Mouse (Mus musculus) adrenal gland, postnatal 10 days (tissue): ENCODE data around the gene Exoc6b. TPM values are rescaled to one million over a fixed set of nuclear protein-coding genes. Genes with fewer than 3 reads are reported as not detected.

ENCODE experiments used
- DNase-seq: peaks from one replicate; pipeline ENCODE4 v3.0.0; 2021; ENCODE audit warnings: mixed read lengths
- total RNA-seq, 2 experiments: library from RNA; stranded (reverse); gene quantifications; 2 replicates each; pipeline ENCODE4 v1.2.3; 2021

Exoc6b gene
- total RNA-seq, 2 experiments from 2014 or later = 27.3 to 40.3 TPM

DNA sequence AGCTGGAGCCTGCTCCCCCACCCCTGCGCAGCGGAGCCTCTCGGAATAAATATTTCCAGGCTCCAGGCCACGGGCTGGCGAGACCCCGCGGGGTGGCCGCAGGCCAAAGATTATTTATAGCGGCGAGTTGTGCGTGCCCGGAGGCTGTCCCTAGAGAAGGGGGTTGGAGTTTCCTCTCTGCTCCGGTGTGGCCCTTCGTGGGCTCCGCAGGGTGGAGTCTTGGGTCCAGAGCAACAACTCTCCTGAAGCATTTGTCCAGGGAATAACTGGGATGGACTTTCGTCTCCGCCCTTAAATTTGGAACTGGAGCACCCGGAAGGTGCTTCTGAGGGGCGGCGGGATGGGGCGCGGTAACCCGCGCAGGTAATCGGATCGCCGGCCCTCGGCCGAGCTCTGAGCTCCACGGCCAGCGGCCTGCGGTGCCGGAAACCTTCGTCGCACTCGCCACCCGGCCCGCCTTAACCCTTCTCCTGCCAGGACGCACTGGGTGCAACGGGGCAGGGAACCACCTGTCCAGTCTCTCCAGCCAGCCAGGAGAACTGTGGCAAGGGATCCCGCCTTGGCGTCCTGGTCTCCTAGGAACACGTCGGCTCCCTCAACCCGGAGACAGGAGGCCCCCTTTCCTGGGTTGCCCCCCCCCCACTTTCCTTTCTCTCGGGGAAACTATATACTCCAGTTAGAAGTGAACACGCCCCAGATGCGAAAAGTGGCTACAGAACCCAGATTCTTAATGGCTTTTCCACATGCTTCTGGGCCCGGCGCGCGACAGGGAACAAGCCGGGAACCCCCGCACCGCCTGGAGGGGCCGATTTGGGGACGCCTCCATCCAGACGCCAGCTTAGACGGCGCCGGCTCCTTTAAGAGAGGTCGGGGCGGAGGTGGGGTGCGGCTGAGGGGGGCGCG, 484.3 kb downstream of the Exoc6b start:
- peak; percentile 80 for DNase-seq

DNA sequence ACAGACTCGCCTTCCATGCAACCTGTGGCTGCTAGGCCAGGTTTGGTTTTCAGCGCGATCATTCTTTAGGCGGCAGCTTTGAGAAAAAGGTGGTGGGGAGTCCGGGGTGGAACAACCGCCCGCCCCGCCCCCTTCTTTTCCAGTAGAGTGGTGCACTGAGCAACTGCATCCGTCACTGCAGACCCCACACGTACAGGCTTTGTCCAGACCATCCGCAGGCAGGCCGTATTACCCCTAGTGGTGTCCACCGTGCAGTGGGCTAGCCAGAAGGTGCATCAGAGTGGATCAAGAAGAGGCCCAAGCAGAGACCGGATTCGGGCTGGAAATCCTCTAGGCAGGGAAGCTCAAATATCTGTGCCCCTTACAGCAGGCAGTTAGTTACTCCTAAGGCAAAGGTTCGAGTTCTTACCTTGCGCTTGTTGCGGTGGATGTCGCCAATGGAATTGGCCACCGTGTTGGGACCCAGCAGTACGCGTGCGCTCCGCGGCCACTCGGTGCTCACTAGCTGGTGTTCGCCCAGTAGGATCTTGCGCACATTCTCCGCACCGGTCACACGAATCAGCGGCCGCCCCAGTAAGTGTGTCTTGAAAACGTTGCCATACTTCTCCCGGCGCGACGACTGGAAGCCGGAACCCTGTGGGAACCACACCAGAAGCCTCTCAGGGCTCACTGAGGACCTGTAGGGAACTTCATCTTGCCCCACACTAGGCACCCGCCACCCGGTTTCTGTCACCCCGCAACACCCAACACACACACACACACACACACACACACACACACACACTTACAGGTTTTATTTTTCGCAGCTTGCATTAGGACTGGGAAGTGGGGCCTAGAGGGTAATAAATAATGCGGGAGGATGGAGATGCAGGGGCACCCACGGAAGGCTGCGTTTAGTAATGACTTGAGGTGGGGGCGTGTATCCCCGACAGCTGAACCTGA, 485.2 kb downstream of the Exoc6b start:
- no peak for DNase-seq

DNA sequence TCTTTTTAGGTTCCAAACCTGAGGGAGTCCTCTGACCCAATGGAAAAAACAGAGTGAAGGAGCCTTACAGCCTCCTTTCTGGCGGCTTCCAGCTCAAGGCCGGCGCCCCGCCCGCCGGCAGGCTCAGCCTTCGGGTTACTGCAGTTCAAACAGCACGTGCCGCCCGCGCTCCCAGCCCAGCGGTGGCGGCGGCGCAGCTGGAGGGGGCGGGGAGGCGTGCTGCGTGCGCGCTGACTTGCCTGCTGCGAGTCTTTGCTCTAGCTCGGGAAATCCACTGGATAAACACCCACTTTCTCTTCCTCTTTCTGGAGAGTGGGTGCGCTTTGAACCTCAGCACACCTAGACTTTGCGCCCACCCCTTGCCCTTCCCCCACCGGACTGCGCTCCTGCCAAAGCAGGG, 485.9 kb downstream of the Exoc6b start:
- DNase-seq = peak; percentile 91

DNA sequence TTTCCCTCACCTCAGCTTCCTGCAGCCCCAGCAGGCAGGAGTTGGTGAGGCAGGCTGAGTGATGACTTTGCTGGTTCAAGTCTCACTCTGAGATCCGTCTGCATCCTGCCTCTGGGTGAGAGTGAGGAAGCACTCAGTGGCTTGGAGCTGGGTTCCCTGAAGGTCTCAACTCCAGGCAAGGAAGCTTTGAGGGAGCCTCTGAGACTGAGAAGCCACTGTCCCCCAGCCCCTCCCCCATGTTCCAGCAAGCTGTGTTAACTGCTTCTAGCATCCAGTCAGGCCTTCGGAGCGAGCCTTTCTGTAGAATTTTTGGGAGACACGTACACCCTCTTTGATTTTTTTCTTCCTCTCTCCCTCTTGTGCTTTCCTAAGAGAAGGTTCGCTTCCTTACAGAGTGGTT, 486.5 kb downstream of the Exoc6b start:
- no peak for DNase-seq

DNA sequence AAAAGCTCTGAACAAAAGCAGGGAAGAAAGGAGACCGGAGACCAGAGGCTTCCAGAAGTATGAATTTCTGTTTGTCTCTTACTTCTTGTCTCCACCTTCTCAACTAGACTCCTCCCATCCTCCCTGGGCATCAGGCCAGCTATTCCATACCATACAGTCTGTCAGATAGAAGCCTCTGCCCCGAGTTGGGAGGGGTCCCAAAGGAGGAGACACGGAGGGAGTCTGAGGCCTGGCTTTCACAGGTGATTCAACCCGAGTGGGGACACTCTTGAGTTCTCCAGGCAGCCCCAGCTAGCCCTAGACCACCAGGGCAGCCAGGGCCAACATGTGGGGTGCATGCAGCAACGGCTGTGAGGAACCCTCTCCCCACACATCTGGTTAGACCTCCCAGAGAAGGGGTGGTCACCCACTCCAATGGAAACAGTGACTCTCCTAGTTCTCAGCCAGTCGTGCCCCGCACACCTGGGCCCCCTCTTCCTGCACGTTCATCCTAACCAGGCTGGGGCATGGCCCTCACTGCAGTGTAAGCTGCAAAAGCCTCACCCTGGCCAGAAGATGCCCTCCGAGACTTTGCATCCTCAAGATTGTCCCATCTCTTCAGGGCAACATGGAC, 487.4 kb downstream of the Exoc6b start:
- DNase-seq = no peak

DNA sequence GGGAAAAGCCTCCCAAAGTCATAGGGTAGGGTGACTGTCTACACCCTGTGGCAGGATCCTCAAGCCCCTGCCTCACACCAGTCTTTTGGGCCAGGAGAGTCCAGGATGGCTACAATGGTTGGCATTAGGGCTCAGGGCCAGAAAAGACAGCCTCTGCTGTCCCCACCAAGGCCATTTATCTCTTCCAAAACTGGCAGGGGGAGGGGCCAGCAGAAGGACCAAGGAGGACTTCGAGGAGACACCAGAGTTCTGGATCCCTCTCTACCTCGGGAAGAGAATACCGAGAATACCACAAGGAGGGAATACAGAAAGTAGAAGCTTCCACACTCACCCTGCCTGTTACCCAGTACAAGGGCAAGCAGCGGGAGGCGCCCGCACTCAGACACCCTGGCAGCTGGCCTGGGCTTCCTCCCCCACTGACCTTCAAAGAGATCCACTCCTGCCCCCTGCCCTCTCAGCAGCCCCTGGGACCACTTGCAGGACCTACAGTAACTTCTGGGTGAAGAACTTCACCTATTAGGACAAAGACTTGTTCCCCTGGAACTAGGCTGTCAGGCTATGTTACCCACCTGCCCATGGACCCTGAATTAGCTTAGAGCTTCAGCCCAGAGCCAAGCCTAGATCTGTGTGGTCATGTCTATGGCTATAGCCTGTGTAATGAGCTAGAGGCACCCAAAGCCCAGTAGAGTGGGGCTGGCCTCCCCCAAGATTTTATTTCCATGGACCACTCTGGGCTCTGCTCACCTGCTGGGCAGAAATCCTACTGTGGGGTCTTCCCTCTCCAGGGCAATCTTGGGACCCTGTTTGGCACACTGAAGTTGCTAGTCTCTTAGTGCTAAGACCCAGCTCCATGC, 488.1 kb downstream of the Exoc6b start:
- no peak for DNase-seq

DNA sequence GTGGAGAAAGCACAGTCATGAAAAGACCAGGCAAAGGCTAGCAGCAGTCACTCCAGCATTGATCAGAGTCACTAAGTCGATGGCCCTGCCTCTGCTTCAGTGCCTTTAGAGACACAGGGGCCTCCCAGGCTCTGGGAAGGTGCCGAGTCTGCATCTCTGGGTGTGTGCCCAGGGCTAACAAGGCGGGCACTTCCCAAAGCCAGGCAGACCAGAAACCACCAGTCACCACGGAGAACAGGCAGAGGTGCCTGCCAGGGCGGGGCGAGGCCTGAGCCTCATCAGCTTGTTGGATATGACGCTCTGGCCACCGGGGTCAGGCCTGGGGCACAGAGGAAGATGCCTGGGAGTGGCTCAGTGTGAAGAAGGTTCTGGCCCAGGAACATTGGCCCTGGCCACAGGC, 489.8 kb downstream of the Exoc6b start:
- DNase-seq = no peak

DNA sequence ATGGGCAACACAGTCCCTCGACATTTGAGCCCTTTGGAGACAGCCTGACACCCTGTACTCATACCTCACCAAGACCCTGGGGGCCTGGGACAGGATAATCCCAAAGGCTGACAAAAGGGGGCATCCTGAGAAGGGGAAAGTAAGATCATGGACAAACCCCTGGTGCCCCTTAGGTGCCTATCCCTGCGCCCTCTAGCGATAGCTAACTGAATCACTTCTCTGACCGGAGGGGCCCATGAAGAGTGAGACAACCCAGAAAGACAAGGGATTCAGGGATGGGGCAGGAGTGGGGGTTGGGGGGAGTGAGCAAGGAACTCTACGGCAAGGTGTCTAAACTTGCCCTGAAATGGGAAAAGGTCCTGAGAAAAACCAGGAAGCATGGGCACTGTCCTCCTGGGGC, 490.4 kb downstream of the Exoc6b start:
- DNase-seq = peak; percentile 60

DNA sequence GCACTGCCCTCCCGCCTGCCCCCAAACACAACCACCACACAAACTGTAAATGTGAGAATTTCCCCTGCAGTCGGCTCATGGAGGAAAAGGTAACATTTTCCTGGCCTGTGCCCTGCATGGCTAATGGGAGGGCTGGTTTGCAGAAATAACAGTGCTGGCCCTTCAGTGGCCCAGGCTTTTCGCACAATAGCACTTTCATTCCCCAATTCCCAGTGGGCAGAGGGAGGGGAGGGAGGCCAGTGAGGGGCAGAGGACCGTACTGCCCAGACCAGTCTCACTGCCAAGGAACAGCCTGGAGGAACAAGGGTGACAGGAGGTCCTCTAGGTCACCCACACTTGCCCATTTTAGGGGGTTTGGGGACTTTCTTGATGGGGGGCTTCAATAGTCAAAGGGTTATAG, 491.4 kb downstream of the Exoc6b start:
- DNase-seq = no peak

DNA sequence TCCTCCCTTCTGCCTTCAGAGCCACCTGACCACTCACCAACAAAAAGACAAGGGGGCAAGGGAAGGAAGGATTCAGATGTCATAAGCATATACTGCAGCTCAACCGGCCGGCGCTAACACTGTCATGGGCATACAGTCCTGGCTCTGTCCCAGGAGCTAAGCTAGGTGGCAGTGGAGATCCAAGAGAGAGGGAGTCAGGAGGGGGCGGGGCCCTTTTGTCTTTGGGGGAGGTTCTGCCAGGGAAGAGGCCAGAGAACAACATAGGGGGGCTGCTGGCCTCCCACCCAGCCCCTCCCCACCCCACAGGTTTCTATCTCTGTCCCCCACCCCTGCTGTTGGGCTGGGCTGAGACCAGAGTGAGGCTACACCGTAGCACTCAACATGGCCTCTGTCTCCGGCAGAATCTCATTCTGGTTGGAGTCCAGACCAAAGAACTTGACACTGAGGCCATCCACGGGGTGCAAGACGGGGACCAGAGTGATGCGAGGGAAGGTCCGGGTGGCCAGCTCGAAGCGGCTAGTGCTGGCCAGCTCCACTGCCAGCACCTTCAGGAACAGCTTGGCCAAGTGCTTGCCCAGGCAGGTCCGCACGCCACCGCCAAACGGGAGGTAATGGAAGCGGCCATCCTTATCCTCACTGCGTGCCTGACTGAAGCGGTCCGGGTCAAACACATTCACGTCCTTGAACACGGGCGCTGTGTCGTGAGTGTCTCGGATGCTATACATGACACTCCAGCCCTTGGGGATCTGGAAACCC, 495.2 kb downstream of the Exoc6b start:
- DNase-seq = peak; percentile 54

DNA sequence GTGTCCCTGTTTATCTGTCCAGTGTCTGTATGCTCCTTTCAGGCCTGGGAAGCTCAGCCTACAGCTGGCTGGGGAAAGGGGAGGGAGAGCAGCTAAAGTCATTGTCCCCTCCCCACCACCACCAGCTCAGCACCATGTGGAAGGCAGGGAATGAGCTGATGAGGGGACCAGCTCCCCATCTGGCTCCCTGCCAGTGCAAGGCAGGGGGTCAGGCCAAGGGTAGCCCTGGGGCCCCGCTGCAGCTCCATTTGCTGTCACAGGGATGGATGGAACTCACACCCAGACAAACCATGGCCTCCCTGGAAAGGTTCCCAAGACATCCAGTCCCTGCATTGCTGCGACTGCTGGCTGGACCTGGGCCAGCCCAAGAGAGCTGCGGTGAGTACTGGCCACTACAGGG, 499.3 kb downstream of the Exoc6b start:
- DNase-seq = no peak

DNA sequence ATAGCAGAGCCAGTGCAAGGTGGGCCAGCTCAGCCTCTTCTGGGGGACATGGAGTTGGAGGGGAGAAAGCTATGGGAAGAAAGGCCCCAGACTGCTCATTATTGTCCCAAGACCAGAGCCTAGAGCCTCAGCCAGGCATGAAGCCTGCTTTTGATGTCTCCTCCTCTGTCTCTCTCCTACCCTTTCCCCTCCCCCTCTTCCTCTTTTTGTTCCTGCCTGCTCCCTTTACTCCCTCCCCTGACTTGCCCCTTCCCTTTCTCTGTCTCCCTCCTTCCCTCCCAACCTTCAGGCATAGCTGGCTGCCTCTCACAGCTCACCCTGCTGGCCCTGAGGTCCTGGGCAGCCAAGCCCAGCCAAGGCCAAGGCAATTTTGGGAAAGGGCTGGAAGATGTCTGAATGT, 499.7 kb downstream of the Exoc6b start:
- no peak for DNase-seq

DNA sequence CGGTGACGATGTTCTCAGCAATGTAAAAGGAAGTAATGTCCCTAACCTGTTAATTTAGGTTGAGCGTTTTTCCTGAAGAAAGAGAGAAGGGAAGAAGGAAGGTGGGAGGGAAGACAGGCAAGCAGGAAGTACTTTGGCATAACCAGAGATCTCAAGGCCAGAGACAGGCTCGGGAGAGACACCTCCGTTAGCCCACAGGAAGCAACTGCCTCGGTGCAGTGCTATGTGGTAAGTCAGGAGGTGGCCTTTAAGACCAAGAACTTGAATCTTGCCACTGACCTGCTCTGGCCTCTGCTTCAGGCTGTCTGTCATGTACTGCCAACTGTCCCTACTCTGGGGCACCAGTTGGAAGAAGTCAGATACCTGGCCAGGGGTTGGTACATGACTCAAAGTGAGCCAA, 500.4 kb downstream of the Exoc6b start:
- DNase-seq = no peak

Other genes starting within 250 kb of the Exoc6b start
- 10 to 100 TPM; 72.1 to 75.5 TPM for gene Spr, start 68.3 kb upstream of the Exoc6b start, total RNA-seq
- gene Emx1, start 117.9 kb upstream of the Exoc6b start, total RNA-seq = not detected